Mouse (Mus musculus) C2C12 (cell line): ENCODE measurements around the gene Prune1.

Experiments used
- CEBPB ChIP-seq: IDR thresholded peaks from one replicate; pipeline ENCODE4 v1.6.1; 2011; ENCODE audit warnings: low read depth, mild to moderate bottlenecking, control low read depth, moderate library complexity
- CTCF ChIP-seq: IDR thresholded peaks from one replicate; pipeline ENCODE4 v1.5.1; 2011; ENCODE audit not compliant: control insufficient read depth, insufficient read depth, insufficient read length
- MYOD1 ChIP-seq: IDR thresholded peaks from one replicate; pipeline ENCODE4 v1.6.1; 2011; ENCODE audit warnings: low read depth; ENCODE audit not compliant: control insufficient read depth, insufficient read length
- MYOG ChIP-seq: IDR thresholded peaks from one replicate; pipeline ENCODE4 v1.6.1; 2011; ENCODE audit not compliant: control insufficient read depth, insufficient read length; ENCODE audit errors: extremely low read depth
- USF1 ChIP-seq: IDR thresholded peaks from one replicate; pipeline ENCODE4 v1.6.1; 2011; ENCODE audit warnings: low read depth, mild to moderate bottlenecking, control low read depth, moderate library complexity

GRCm38 (mm10) chr3:95216655-95217254 is 65.1 kb downstream of the Prune1 start:
- TF ChIP-seq USF1 (no peak), CTCF (no peak), CEBPB (no peak), MYOD1 (no peak), MYOG (no peak)
